Mouse (Mus musculus) adrenal gland, postnatal 14 days (tissue): ENCODE measurements around the gene Nqo2. TPM values are rescaled to one million over a fixed set of nuclear protein-coding genes. Genes with fewer than 3 reads are reported as not detected.
"Not testable (repeated sequence)": the region's sequence is repeated elsewhere in the genome, so short reads cannot be mapped to it uniquely, and the experiment has no call there.

ENCODE experiments used
- DNase-seq: peaks from one replicate; pipeline ENCODE4 v3.0.0; 2021; ENCODE audit warnings: mixed read lengths
- long read RNA-seq, 2 experiments: library from polyadenylated mRNA; stranded (forward); transcript quantifications; one replicate each; pipeline ENCODE4 v2.0.0; 2021
- total RNA-seq: library from RNA; stranded (reverse); gene quantifications from 2 replicates; pipeline ENCODE4 v1.2.3, GENCODE M21; 2021

Nqo2 gene
- 39.0 and 51.5 TPM in 2 replicates for total RNA-seq
- long read RNA-seq, experiment 1, transcript Nqo2-202 (7 exons, 3,842 nt), result major isoform, 40 of 63 reads
- long read RNA-seq, experiment 1, transcript Nqo2-201 (8 exons, 1,063 nt), result minor isoform, 13 of 63 reads
- long read RNA-seq, experiment 1, partial matches to known transcripts, result 0 of 63 reads
- long read RNA-seq, experiment 1, other reads (novel, unspliced or antisense), result 7 of 63 reads
- long read RNA-seq, experiment 2, transcript Nqo2-202 (7 exons, 3,842 nt), result major isoform, 34 of 49 reads
- long read RNA-seq, experiment 2, partial matches to known transcripts, result 4 of 49 reads
- long read RNA-seq, experiment 2, other reads (novel, unspliced or antisense), result 8 of 49 reads

- DNase-seq, result peak; percentile 88
Observed at GRCm38 (mm10) chr13:33964206-33965046, at the start of gene Nqo2. Gene Nqo2, plus strand, starts transcription at chr13:33964687.

GRCm38 (mm10) chr13:33921041-33921440, 43.4 kb upstream of the Nqo2 start:
- no peak for DNase-seq

- no peak for DNase-seq
Observed at GRCm38 (mm10) chr13:33921699-33922098, 42.8 kb upstream of the Nqo2 start.

- no peak for DNase-seq
Observed at GRCm38 (mm10) chr13:33930281-33930680, 34.2 kb upstream of the Nqo2 start.

- no peak for DNase-seq
Observed at GRCm38 (mm10) chr13:33930912-33931311, 33.6 kb upstream of the Nqo2 start.

GRCm38 (mm10) chr13:33934743-33935142, 29.7 kb upstream of the Nqo2 start:
- peak; percentile 67 for DNase-seq

GRCm38 (mm10) chr13:33935465-33936181, 28.9 kb upstream of the Nqo2 start:
- peak; percentile 80 for DNase-seq

- DNase-seq, result no peak
Observed at GRCm38 (mm10) chr13:33937151-33937550, 27.3 kb upstream of the Nqo2 start.

- DNase-seq, result not testable (repeated sequence)
Observed at GRCm38 (mm10) chr13:33937587-33937986, 26.9 kb upstream of the Nqo2 start.

- DNase-seq, result peak; percentile 51
Observed at GRCm38 (mm10) chr13:33941288-33941808, 23.1 kb upstream of the Nqo2 start.

- DNase-seq, result peak; percentile 78
Observed at GRCm38 (mm10) chr13:33942212-33942779, 22.2 kb upstream of the Nqo2 start.

- DNase-seq, result peak; percentile 75
Observed at GRCm38 (mm10) chr13:33951308-33952074, 13.0 kb upstream of the Nqo2 start.

- DNase-seq, result peak; percentile 23
Observed at GRCm38 (mm10) chr13:33952075-33952449, 12.4 kb upstream of the Nqo2 start.

GRCm38 (mm10) chr13:33952947-33953346, 11.5 kb upstream of the Nqo2 start:
- DNase-seq, result no peak

GRCm38 (mm10) chr13:33956571-33957421, 7.7 kb upstream of the Nqo2 start:
- DNase-seq, result peak; percentile 33

GRCm38 (mm10) chr13:33959771-33960170, 4.7 kb upstream of the Nqo2 start:
- no peak for DNase-seq

- DNase-seq, result peak; percentile 53
Observed at GRCm38 (mm10) chr13:33965056-33966024, 853 bp downstream of the Nqo2 start.

- DNase-seq, result no peak
Observed at GRCm38 (mm10) chr13:33966025-33966412, 1.5 kb downstream of the Nqo2 start.

- no peak for DNase-seq
Observed at GRCm38 (mm10) chr13:33966574-33966973, 2.1 kb downstream of the Nqo2 start.
